10 mouse cellular contexts compared by ENCODE assay signal in the genomic region with DNA sequence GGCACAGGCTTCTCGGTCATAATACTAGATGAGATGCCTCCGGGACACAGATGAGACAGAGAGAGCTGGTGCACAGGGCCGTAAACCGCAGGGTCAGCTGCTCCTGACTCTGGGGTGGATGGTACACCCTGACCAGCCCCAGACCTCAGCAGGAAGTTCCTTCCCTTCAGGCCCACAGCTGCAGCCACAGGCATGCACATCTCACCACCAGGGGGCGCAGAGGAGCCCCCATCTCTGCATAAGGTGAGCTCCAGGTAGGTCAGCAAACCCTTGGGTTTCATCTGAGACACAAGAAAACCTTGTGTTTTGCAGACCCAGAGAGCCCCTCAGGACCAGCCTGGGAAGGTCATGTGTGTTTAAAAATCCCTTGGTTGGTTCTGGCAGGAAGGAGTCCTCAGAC.
DNase-seq lines count a peak whose midpoint lies in the region; ATAC-seq and TF ChIP-seq lines count a peak whose summit lies in the region.
"Had no signal": no experiment of that assay in that cellular context is flagged by ENCODE, and none has a peak within 500 bp of the region (broad histone marks: within the 10 kb centered on the region; RNA-seq: fewer than 3 reads in every experiment).

No protein-coding gene starts in this region.

- no peak for TF ChIP-seq POLR2A in olfactory bulb, adult 2 months (IDR thresholded peaks at IDR 0.05; ENCODE audit: insufficient read depth, low read depth, low read length)

- peaks cover 20% of the 10 kb centered on the region for H3K4me1 ChIP-seq in forebrain, embryonic 10.5 days
- H3K4me1 ChIP-seq in forebrain, embryonic 16.5 days (replicated peaks; ENCODE audit: control insufficient read depth, insufficient read depth, low read length) = peaks cover 10% of the 10 kb centered on the region
- peaks cover 4% of the 10 kb centered on the region; the same call in 1 of the 2 replicates for H3K4me1 ChIP-seq in liver, embryonic 11.5 days (replicated peaks; ENCODE audit: control insufficient read depth, insufficient read depth, low read length)
- H3K4me1 ChIP-seq in olfactory bulb, adult 2 months (ENCODE audit: control insufficient read depth, insufficient read depth, low read length) = peaks cover 15% of the 10 kb centered on the region

- no peaks in the 10 kb centered on the region for H3K9me3 ChIP-seq in forebrain, embryonic 10.5 days
- no peaks in the 10 kb centered on the region for H3K9me3 ChIP-seq in forebrain, embryonic 16.5 days (ENCODE audit: control insufficient read depth, low read length)
- no peaks in the 10 kb centered on the region for H3K9me3 ChIP-seq in liver, embryonic 11.5 days (ENCODE audit: control insufficient read depth, low read length)
- H3K9me3 ChIP-seq: heart, embryonic 15.5 days; neural tube, embryonic 12.5 days had no signal

- DNase-seq in forebrain, embryonic 10.5 days (ENCODE audit: extremely low spot score, low spot score) = peak; percentile 57
- DNase-seq in liver = peak; percentile 54
- no peak for DNase-seq in liver, embryonic 11.5 days (ENCODE audit: low spot score)
- DNase-seq in adrenal gland, adult 8-10 months = peak; percentile 15
- DNase-seq in kidney, adult 8-10 months = peak; percentile 26 to 65
- no peak for DNase-seq in Muller cell, postnatal 12 days (ENCODE audit: inconsistent ontology term)

- no peak for ATAC-seq in forebrain, embryonic 16.5 days
- ATAC-seq in liver, embryonic 11.5 days (replicated peaks; ENCODE audit: low FRiP score) = no peak

- peaks cover 99% of the 10 kb centered on the region for H3K27me3 ChIP-seq in forebrain, embryonic 10.5 days (ENCODE audit: poor library complexity, severe bottlenecking)
- peaks cover 28% of the 10 kb centered on the region for H3K27me3 ChIP-seq in forebrain, embryonic 16.5 days (replicated peaks; ENCODE audit: control insufficient read depth, insufficient read depth, low read length)
- H3K27me3 ChIP-seq in liver, embryonic 11.5 days (replicated peaks; ENCODE audit: control insufficient read depth, insufficient read depth, low read length) = peaks cover 34% of the 10 kb centered on the region

- no peak overlapping the region for H3K27ac ChIP-seq in forebrain, embryonic 10.5 days
- H3K27ac ChIP-seq in forebrain, embryonic 16.5 days (ENCODE audit: low read length) = no peak overlapping the region
- H3K27ac ChIP-seq in liver, embryonic 11.5 days (ENCODE audit: low read depth, low read length) = no peak overlapping the region
- no peak overlapping the region for H3K27ac ChIP-seq in olfactory bulb, adult 2 months (ENCODE audit: insufficient read depth, low read depth, low read length)
- H3K27ac ChIP-seq: heart, embryonic 15.5 days; neural tube, embryonic 12.5 days had no signal

- 33% methylated on average over 5 of the region's 5 CpGs for WGBS in forebrain, embryonic 10.5 days
- 28% methylated on average over 5 of the region's 5 CpGs for WGBS in forebrain, embryonic 16.5 days
- WGBS in liver, embryonic 11.5 days = 18% methylated on average over 5 of the region's 5 CpGs
- WGBS in olfactory bulb, adult 2 months = 40% methylated on average over 5 of the region's 5 CpGs

- no peak overlapping the region for H3K4me2 ChIP-seq in forebrain, embryonic 16.5 days (ENCODE audit: low read length)
- H3K4me2 ChIP-seq in liver, embryonic 11.5 days = no peak overlapping the region
- H3K4me2 ChIP-seq: heart, embryonic 15.5 days; neural tube, embryonic 12.5 days had no signal

- H3K4me3 ChIP-seq in forebrain, embryonic 10.5 days = no peak overlapping the region
- H3K4me3 ChIP-seq in forebrain, embryonic 16.5 days (replicated peaks; ENCODE audit: low read length) = no peak overlapping the region
- H3K4me3 ChIP-seq in liver, embryonic 11.5 days (ENCODE audit: low read depth, low read length) = no peak overlapping the region
- H3K4me3 ChIP-seq in olfactory bulb, adult 2 months (ENCODE audit: insufficient read depth, low read depth, low read length) = no peak overlapping the region
- H3K4me3 ChIP-seq: heart, embryonic 15.5 days; neural tube, embryonic 12.5 days had no signal

- H3K36me3 ChIP-seq in forebrain, embryonic 10.5 days (replicated peaks) = no peaks in the 10 kb centered on the region
- no peaks in the 10 kb centered on the region for H3K36me3 ChIP-seq in forebrain, embryonic 16.5 days (ENCODE audit: control insufficient read depth, insufficient read depth)
- no peaks in the 10 kb centered on the region for H3K36me3 ChIP-seq in liver, embryonic 11.5 days (ENCODE audit: control insufficient read depth, insufficient read depth, low read length)
- H3K36me3 ChIP-seq: heart, embryonic 15.5 days; neural tube, embryonic 12.5 days had no signal

- H3K9ac ChIP-seq in forebrain, embryonic 16.5 days (replicated peaks; ENCODE audit: low read depth, low read length) = no peak overlapping the region
- no peak overlapping the region for H3K9ac ChIP-seq in liver, embryonic 11.5 days (ENCODE audit: low read depth, low read length)
- H3K9ac ChIP-seq: heart, embryonic 15.5 days; neural tube, embryonic 12.5 days had no signal

- TF ChIP-seq CTCF in olfactory bulb, adult 2 months (IDR thresholded peaks at IDR 0.05; ENCODE audit: insufficient read depth, low read depth, low read length) = peak; percentile 61

Comparison
In these comparisons a context has a peak if more than half of its experiments do, and no peak if none do; other contexts are left out.
1. DNase-seq: peak in forebrain, embryonic 10.5 days (single experiment), liver (single experiment), adrenal gland, adult 8-10 months (single experiment) and kidney, adult 8-10 months (2 of 2); none in liver, embryonic 11.5 days (single experiment) and Muller cell, postnatal 12 days (single experiment).